Mouse (Mus musculus) embryonic facial prominence, embryonic 11.5 days (tissue): ENCODE results near the gene Rab6b. TPM values are rescaled to one million over a fixed set of nuclear protein-coding genes. Genes with fewer than 3 reads are reported as not detected.

Experiments
- ATAC-seq: fragments of 200-750 bp; cut with Nextera tagmentation; replicated peaks from 2 replicates; pipeline ENCODE4 v1.8.0; 2017; ENCODE audit warnings: low read depth; ENCODE audit not compliant: insufficient number of reproducible peaks, low FRiP score, low TSS enrichment
- DNase-seq: peaks from one replicate; pipeline ENCODE4 v3.0.0-alpha.2; 2015; ENCODE audit warnings: low spot score
- H3K27ac ChIP-seq: fragments of 300-500 bp; sonication (generic); replicated peaks from 2 replicates; pipeline ENCODE4 v1.5.1; 2014; ENCODE audit warnings: mild to moderate bottlenecking, low read depth, low read length, control low read depth
- H3K27me3 ChIP-seq: fragments of 300-500 bp; sonication (generic); 2 replicates; pipeline ENCODE4 v1.6.1; 2014; ENCODE audit warnings: mild to moderate bottlenecking, low read length, moderate library complexity, mixed read lengths; ENCODE audit not compliant: control insufficient read depth, insufficient read depth
- H3K36me3 ChIP-seq: fragments of 300-500 bp; sonication (generic); replicated peaks from 2 replicates; pipeline ENCODE4 v1.6.1; 2014; ENCODE audit warnings: low read depth, mild to moderate bottlenecking, low read length, moderate library complexity, mixed read lengths; ENCODE audit not compliant: control insufficient read depth, insufficient read depth
- H3K4me1 ChIP-seq: fragments of 300-500 bp; sonication (generic); 2 replicates; pipeline ENCODE4 v1.6.1; 2014; ENCODE audit warnings: low read length, mixed read lengths; ENCODE audit not compliant: control insufficient read depth, insufficient read depth
- H3K4me2 ChIP-seq: fragments of 300-500 bp; sonication (generic); 2 replicates; pipeline ENCODE4 v1.6.1; 2014; ENCODE audit warnings: low read depth, mild to moderate bottlenecking, control low read depth, low read length, moderate library complexity
- H3K4me3 ChIP-seq: fragments of 300-500 bp; sonication (generic); 2 replicates; pipeline ENCODE4 v1.5.1; 2014; ENCODE audit warnings: low read depth, low read length, control low read depth
- H3K9ac ChIP-seq: fragments of 300-500 bp; sonication (generic); replicated peaks from 2 replicates; pipeline ENCODE4 v1.6.1; 2014; ENCODE audit warnings: mild to moderate bottlenecking, control low read depth, low read length
- H3K9me3 ChIP-seq: fragments of 300-500 bp; sonication (generic); replicated peaks from 2 replicates; pipeline ENCODE4 v1.6.1; 2016; ENCODE audit warnings: mild to moderate bottlenecking, low read length, inconsistent platforms, mixed read lengths; ENCODE audit not compliant: control insufficient read depth
- WGBS: fragments of 180-500 bp; shearing (Covaris S2); extraction: QIAGEN DNeasy Blood & Tissue Kit; methylation state at CpG from one replicate; pipeline ENCODE4 v1.1.7; 2014; 5-methylcytosine and 5-hydroxymethylcytosine counted together
- polyA plus RNA-seq: library from polyadenylated mRNA; unstranded; fragments of >200 nt; fragmentation: Nextera tagmentation; extraction: Ambion mirVana; gene quantifications from 2 replicates; pipeline ENCODE4 v1.2.1, GENCODE M21; 2014

The Rab6b gene
- polyA plus RNA-seq, 1 experiment from 2014 or later = 6.0 TPM

DNA sequence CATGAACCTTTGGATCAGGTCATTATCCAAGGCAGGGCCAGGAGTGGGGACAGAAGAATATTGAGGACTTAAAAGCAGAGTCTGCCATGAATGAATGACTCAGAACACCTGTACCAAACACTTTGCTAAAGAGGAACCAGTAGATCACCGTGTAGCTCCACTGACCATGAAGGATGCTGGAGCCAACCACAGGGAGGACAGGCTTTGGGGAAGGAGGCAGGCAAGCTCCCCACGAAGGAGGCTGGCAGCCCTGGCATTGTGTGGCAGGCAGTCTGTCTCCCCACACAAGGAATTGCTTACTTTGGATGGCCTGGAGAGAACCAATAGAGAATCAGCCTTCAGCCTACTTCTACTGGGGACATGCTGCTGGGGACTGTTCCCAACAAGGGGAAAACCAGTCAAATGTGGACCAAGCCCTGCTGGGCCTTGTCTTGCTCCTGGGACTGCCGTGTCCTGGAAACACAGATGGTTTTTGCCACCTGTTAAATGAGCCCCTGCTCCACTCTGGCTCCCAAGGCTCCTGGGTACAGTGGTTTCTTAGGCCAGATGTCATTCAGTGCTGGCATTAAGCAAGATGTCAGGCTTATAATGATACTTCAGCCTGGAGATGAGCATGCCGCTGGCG, 7.2 kb downstream of the Rab6b start:
- Histone ChIP-seq H3K4me3 (no peak overlapping the region), H3K4me1 (no peaks in the 10 kb centered on the region), H3K4me2 (no peak overlapping the region), H3K9ac (no peak overlapping the region), H3K36me3 (no peaks in the 10 kb centered on the region), H3K27me3 (no peaks in the 10 kb centered on the region), H3K9me3 (no peaks in the 10 kb centered on the region), H3K27ac (no peak overlapping the region)
- ATAC-seq (no peak), DNase-seq (no peak)
- WGBS = 92% methylated on average over 5 of the region's 5 CpGs

DNA sequence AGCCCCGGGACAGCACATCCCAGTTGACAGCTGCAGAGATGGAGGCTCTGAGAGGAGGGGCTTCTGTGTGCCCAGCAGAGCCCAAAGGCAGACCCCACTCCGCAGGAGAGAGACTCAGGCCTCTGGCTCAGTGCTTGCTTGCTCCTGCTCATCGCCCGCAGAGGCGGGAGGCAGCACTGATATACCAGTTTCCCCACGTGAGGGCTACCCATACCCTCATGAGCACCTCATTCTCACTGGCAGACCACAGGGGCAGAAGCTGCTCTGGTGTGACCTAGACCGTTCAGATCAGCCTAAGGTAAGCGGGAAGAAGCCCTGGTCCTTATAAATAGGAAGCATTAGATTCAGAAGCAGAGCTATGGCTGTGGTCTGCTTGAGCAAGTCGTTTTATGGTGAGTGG, 8.2 kb downstream of the Rab6b start:
- Histone ChIP-seq H3K4me2 (no peak overlapping the region), H3K27ac (no peak overlapping the region), H3K9ac (no peak overlapping the region), H3K36me3 (no peaks in the 10 kb centered on the region), H3K4me1 (no peaks in the 10 kb centered on the region), H3K4me3 (no peak overlapping the region), H3K9me3 (no peaks in the 10 kb centered on the region), H3K27me3 (no peaks in the 10 kb centered on the region)
- ATAC-seq (no peak; the same call in 1 of the 2 replicates), DNase-seq (no peak)
- 86% methylated on average over 9 of the region's 9 CpGs for WGBS

DNA sequence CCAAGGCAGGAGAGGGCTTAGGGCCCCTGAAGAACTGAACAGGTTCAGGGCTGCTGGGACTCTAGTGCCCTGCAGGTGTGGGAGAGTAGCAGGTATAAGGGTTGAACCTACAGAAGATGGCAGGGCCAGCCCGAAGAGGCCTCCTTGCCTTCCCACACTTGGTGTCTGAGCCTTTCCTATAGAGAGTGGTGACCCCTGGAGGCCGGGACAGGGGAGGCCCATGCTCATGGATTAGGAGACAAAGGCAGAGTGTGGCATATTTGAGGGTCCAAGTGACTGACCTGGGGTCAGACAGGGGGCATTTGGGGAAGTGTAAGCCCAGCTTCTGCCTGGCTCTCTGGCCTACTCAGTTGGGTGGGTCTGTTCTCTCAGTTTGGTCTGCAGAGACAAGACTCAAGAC, 8.6 kb downstream of the Rab6b start:
- no peaks in the 10 kb centered on the region for H3K36me3 ChIP-seq
- no peak overlapping the region for H3K27ac ChIP-seq
- no peaks in the 10 kb centered on the region for H3K4me1 ChIP-seq
- H3K27me3 ChIP-seq = no peaks in the 10 kb centered on the region
- no peaks in the 10 kb centered on the region for H3K9me3 ChIP-seq
- no peak for DNase-seq
- ATAC-seq = no peak
- H3K4me2 ChIP-seq = no peak overlapping the region
- 50% methylated on average over 2 of the region's 2 CpGs for WGBS
- no peak overlapping the region for H3K9ac ChIP-seq
- no peak overlapping the region for H3K4me3 ChIP-seq

DNA sequence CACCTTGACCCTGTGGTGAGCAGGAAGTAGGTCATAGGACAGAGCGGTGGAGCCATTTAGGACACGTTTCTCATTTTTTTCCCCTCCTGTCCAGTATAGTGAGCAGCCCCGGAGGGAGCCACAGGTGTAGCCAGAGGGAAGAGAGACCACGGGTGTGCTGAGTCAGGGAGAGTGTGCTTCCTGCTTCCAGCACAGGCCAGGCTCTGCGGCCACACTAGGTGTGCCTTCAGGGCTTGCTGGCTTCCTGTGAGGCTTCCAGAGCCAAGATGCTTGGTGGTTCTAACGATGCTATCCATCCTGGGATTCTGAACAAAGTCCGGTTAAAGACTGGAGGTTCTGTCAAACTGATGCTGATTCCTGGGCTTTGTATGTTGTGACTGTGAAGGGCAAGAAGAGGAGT, 10.0 kb downstream of the Rab6b start:
- no peak overlapping the region for H3K9ac ChIP-seq
- H3K27me3 ChIP-seq = no peaks in the 10 kb centered on the region
- H3K4me3 ChIP-seq = no peak overlapping the region
- no peak for ATAC-seq
- H3K4me1 ChIP-seq = no peaks in the 10 kb centered on the region
- no peak overlapping the region for H3K27ac ChIP-seq
- no peaks in the 10 kb centered on the region for H3K9me3 ChIP-seq
- 80% methylated on average over 7 of the region's 7 CpGs for WGBS
- H3K4me2 ChIP-seq = no peak overlapping the region
- H3K36me3 ChIP-seq = no peaks in the 10 kb centered on the region
- no peak for DNase-seq

DNA sequence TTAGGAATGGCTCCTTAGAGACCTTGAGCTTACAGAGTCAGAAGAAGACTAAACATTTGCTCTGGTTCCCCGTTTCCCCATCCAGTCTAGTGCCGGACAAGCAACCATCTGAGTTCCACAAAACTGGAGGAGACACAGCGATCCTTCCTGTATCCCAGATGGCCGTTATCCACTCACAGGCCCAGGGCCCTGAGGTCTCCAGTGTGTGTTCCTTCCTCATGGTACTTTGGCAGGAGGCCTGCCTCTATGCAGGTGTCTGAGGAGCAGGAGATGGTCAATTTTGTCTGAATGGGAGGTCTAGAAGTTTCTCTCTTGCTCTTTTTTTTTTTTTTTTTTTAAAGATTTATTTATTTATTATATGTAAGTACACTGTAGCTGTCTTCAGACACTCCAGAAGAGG, 13.2 kb downstream of the Rab6b start:
- Histone ChIP-seq H3K36me3 (no peaks in the 10 kb centered on the region), H3K9ac (no peak overlapping the region), H3K27me3 (no peaks in the 10 kb centered on the region), H3K9me3 (no peaks in the 10 kb centered on the region), H3K27ac (no peak overlapping the region), H3K4me1 (no peaks in the 10 kb centered on the region), H3K4me3 (no peak overlapping the region), H3K4me2 (no peak overlapping the region)
- ATAC-seq = no peak
- no peak for DNase-seq
- 96% methylated on average over 4 of the region's 4 CpGs for WGBS

DNA sequence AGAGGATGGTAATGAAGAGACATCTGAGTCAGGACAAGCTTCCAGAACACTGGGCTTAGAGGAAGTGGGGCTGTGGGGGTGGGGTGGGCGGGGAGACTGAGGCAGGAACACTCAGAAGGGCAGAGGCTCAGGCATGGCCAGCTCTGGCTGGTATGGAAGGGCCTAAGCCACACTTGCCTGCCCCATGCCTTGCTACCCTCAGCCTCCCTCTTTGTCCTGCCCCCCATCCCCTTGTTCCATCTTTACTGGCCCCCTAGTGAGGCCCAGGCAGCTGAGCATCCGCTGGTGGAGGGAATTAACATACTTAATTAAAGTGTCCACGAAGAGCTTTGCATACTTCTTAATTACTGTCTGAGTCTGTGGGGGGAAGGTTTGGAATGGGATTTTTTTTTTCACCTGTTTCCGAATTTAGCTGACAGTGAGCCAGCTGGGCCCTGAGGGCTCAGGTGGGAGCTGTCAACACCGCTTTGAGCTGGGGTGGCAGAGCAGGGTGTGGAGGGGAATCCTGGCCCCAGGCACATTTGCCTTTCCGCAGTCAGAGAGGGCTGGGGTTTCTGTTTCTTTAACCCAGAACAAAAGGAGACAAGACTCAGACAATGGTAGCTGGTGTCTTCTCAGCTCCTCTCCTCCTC, 22.0 kb downstream of the Rab6b start:
- H3K4me2 ChIP-seq = no peak overlapping the region
- ATAC-seq (no peak), DNase-seq (no peak)
- WGBS = 26% methylated on average over 6 of the region's 6 CpGs
- H3K27me3 ChIP-seq = no peaks in the 10 kb centered on the region
- H3K9ac ChIP-seq = no peak overlapping the region
- H3K4me3 ChIP-seq = no peak overlapping the region
- no peaks in the 10 kb centered on the region; the same call in 1 of the 2 replicates for H3K4me1 ChIP-seq
- no peak overlapping the region for H3K27ac ChIP-seq
- H3K9me3 ChIP-seq = no peaks in the 10 kb centered on the region
- no peaks in the 10 kb centered on the region for H3K36me3 ChIP-seq

DNA sequence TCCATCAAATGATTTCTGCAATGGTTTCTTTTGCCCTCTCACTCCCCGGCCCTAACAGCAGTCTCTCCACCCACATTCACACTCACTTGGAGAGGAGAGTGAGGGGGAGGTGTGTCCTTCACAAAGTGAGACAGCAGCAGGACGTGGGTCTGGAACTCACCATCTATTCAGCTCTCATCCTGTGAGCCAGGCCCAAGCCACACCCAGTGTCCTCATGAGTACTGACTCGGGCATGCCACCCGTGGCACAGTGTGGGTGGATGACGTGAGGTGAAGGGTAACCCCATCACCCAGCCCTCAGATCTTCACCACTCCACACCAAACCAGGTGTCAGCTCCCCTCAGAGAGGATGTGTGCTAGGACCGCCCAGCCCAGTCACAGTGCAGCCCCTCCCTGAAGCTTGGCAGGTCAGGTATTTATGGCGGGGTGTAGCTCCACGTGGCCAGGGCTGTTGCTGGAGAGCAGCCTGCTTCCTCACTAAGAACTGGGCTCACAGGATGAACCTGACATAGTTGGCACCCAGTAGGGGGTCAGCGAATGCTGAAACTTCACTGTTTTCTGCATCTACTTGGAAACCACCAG, 23.0 kb downstream of the Rab6b start:
- no peaks in the 10 kb centered on the region for H3K9me3 ChIP-seq
- ATAC-seq (no peak; the same call in 1 of the 2 replicates), DNase-seq (no peak)
- 52% methylated on average over 9 of the region's 9 CpGs for WGBS
- no peak overlapping the region for H3K4me2 ChIP-seq
- no peaks in the 10 kb centered on the region for H3K36me3 ChIP-seq
- no peak overlapping the region for H3K4me3 ChIP-seq
- peak overlapping the region; percentile 6 for H3K9ac ChIP-seq
- no peaks in the 10 kb centered on the region; the same call in 1 of the 2 replicates for H3K4me1 ChIP-seq
- no peak overlapping the region for H3K27ac ChIP-seq
- H3K27me3 ChIP-seq = no peaks in the 10 kb centered on the region

DNA sequence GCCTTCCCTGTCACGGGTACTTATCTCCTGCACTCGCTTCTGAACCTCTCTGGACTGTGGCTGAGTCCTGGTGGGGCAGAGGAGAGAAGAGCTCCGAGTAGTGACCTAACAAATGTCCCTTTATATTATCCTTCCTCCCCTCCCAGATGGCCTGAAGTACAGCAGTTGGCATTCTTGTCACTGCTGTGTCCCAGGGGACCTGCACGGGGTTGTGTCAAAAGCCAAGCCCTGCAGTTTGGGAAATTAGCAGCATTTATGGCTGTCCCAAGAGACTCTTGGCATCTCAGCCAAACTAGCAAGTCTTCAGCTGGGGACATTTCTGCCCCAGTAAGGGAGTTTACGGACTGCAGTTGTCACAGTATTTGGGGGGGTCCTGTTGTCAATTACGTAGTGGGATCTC, 27.9 kb downstream of the Rab6b start:
- 54% methylated on average over 6 of the region's 6 CpGs for WGBS
- ATAC-seq = no peak

More for the DNA sequence above, 27.9 kb downstream of the Rab6b start:
- Histone ChIP-seq H3K4me2 (no peak overlapping the region), H3K36me3 (no peaks in the 10 kb centered on the region), H3K27me3 (no peaks in the 10 kb centered on the region), H3K9ac (no peak overlapping the region), H3K9me3 (no peaks in the 10 kb centered on the region), H3K27ac (no peak overlapping the region), H3K4me1 (no peaks in the 10 kb centered on the region; the same call in 1 of the 2 replicates), H3K4me3 (no peak overlapping the region)
- DNase-seq = no peak
